Mouse (Mus musculus) lung, postnatal 25 days (tissue): Measurements from ENCODE around the gene Olfml3.

Experiments used
- DNase-seq: peaks from one replicate; pipeline ENCODE4 v3.0.0; 2022; ENCODE audit warnings: low spot score

The Olfml3 gene

GRCm38 (mm10) chr3:103709470-103710040 lies 28.2 kb downstream of the Olfml3 start:
- DNase-seq: no peak

- no peak for DNase-seq
These were observed 32.4 kb downstream of the Olfml3 start for GRCm38 (mm10) chr3:103705426-103705825.

DNA sequence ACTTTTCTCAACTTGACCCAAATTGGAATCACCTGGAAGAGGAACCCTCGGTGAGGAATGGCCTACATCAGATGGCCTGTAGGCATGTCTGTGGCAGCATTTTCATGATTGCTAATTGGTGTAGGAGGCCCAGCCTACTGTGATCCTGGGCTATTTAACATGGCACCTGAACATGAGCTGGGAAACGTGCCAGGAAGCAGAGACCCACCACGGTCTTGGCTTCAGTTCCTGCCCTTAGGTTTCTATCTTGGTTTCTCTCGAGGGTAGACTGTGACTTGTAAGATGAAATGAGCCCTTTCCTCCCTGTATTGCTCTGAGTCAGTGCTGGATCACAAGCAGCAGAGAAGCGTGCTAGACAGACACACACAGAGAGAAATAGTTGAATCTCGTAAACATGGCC lies 33.1 kb downstream of the Olfml3 start:
- DNase-seq: no peak

- no peak for DNase-seq
These were observed 41.3 kb downstream of the Olfml3 start for GRCm38 (mm10) chr3:103696388-103696925.

- DNase-seq: no peak
These were observed 42.2 kb downstream of the Olfml3 start for GRCm38 (mm10) chr3:103695556-103695955.

DNA sequence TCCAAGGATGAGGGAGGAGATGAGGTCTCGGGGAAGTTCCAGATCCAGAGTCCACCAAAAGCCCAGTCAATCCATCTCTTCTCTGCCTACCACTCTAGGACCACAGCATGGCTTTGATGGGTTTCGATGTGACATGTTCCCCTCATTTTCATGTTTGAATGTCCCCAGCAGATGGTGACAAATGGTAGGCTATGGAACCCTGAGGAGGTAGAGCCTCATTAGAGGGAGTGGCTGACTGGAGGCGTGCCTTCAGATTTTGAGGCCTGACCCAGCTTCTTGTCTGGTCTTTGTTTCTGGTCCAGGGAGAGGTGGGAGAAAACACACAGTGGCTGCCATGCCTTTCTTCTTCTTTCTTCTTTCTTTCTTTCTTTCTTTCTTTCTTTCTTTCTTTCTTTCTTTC lies 47.3 kb downstream of the Olfml3 start:
- DNase-seq: peak; percentile 10

DNA sequence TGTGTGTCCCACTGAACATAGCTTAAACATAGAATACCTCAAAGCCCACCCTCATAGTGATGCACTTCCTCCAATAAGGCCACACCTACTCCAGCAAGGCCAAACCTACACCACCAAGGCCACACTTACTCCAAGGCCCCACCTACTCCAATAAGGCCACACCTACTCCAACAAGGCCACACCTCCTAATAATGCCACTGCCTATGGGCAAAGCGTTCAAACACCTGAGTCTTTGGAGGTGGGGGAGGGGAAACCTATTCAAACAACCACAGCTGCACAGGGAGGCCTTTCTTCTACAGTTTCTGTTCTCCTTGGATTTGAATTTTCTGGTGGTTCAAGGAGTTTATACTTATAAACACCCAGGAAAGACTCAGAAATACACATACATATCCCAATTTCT lies 48.8 kb downstream of the Olfml3 start:
- DNase-seq: no peak

DNA sequence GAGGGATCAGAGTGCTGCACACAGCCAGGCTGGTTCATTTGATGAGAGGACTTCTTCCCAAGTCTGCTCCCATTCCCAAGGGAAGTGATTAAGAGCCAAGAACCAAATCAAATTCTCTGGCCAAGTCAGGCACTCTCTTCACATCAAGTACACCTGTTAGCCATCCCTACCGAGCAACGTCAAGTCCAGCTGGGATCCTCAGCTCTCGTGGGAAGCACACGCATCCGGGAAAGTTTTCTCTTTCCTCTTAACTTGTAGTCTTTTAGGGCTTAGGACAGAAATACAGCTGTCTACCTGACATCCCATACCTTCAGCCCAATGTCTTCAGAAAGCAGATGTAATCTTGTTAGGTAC lies 53.9 kb downstream of the Olfml3 start:
- DNase-seq: no peak

DNA sequence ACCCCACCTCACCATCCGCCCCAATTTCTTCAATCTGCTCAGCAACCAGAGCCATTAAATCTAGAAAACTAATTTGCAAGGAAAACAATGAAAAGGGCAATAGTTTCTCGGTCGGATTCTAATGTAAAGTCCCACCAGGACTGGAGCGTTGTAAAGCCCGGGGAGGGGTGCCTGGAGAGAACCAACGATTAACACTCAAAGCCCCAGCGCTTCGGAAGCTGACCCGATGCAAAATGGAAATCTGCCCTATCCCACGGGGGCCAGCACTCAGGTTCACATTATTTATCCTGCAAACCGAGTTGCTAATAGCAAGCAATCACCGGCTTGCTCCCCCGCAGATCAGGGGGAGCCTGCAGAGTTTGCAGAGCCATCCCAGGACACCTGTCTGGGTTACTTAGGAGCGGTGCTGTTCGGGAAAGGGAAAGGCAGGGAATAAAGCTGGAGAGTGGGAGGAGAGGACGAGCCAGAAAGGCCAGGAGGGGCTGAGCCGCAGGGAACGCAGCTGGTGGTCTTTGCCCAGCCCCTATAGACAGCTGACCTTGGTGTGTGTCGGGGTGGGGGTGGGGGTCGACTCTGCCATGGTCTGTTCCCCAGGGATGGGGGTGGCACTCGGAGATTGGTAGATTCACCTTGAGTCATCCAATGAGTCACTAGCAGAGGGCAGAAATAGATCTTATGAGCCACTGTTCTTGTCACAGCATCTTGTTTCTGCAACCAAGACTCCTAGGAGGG lies 54.4 kb downstream of the Olfml3 start:
- no peak for DNase-seq

DNA sequence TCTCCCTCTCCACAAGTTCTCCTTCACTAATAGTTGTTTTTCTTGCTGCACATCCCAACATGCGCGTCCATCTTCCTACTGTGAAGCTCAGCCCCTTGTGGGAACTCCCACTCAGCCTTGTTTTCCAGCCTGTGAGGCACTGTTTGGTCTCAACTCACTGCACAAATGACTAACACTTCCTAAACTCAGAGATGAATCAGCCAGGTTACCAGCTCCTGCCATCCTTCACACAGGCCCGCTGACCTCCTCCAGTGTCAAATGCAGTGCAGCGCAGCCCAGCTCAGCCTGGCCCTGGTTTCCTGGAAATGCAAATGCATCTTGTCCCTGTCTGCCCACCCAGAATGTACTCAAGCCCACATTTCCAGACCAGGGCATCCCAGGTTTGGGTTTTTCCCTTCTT lies 55.3 kb downstream of the Olfml3 start:
- DNase-seq: no peak

GRCm38 (mm10) chr3:103678811-103679210 lies 59.0 kb downstream of the Olfml3 start:
- no peak for DNase-seq

- no peak for DNase-seq
These were observed 65.1 kb downstream of the Olfml3 start for GRCm38 (mm10) chr3:103672716-103673115.
